Mouse (Mus musculus) ZHBTc4 (cell line): Measurements from ENCODE around the gene Dok3.
A peak's percentile ranks its signal among the peaks of the same experiment; 100 is the strongest.

ENCODE experiments used
- DNase-seq: peaks from one replicate; pipeline ENCODE4 v3.0.0-alpha.2; 2011; ENCODE audit warnings: low read depth, low spot score

The Dok3 gene

DNA sequence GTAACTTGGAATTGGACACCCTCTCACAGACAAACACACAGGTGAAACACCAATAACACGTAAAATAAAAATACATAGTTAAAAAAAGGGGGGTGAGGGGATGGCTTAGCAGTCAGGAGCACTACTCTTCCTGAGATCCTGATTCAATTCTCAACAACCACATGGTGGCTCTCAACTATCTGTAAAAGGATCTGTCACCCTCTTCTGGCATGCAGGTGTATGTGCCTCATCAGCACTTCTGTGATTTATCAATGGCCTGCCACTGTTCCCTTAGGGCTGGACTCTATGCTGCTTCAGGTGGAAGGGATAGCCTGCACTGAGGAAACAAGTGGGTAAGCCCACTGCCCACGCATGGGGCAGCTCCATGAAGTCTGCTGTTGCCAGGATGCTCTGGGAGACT lies 11.8 kb upstream of the Dok3 start:
- DNase-seq: no peak

DNA sequence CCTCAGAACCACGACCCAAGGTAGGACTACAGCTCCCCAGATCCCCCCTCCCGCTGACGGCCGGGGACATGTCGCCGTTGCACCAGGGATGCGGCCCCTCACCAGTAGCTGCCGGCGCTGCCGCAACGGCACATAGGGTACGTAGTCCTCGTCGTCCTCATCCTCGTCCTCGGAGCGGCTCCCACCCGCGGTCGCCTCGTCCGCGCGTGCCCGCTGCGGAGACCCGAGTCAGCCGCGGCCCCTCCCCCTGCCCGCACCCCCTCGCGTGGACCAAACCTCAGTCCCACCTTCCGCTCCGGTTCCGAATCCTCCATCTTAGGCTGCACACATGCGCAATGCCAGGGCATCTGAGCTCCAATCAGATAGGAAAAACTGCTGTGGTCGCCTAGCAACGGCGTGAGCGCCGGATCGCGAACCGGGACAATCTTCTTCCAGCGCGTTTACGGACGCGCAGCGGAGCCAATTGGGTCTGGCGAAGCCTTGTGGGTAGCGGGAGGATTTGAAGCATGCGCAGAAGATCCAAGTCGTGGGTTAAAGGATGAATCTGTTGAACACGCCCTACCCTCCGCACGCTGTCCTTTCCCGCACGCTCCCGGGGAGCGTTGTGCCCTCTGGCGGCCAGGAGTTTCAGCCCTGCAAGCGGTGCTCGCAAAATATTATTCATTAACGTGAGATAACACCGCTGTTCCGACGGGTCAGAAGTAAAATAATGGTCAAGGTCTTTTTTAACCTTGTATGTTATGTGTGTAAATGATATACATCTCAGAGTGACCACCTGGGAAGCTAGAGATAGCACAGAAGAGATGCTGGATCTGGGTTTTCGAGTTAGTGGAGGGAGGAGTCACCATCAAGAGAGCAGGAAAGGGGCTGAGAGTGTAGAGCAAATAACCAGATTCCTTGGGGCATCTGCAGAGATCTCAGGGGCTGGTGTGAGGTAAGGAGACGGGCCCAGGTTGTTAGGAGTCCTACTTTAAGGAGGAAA lies 7.4 kb upstream of the Dok3 start, which contains the start of gene Ddx41:
TSS of gene Ddx41 (minus strand) at position 465 of the 982 bp plus-strand sequence.
- peak; percentile 100 for DNase-seq

DNA sequence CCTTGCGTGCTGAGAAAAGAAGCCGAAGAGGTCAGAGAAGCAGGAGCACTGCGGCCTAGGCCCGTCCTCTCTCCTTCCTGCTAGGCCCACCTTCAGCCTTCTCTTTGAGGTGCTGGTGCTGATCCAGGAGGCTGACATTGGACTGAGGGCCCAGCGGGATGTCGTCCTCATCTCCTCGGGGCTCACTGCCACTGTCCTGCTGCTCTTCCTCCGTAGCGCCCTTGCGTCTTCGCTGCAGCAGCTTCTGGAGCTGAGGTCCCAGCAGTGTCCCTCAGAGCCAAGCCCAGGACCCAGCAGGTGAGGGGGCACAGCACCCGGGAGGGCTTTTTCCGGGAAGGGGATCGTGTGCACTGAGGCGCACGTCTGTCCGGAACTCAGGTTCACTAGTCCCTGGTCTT lies 6.7 kb upstream of the Dok3 start:
- no peak for DNase-seq

DNA sequence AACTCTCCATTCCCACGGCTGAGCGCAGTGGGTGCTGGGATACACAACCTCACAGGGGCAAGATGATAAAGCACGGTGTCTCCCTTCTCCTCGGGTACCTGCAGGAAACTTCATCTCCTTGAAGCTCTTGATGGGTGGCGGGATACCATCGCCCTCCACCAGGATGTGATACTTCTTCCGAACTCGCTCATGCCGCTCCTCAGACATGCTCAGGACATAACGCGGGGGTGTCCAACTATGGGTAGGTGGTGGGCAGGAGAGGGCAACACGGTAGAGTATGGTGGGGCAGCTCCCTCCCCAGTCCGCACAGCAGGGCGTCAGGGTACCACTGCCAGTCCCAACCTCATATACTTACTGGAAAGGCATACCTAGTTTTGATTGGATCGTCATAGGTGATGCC lies 6.1 kb upstream of the Dok3 start:
- DNase-seq: no peak

DNA sequence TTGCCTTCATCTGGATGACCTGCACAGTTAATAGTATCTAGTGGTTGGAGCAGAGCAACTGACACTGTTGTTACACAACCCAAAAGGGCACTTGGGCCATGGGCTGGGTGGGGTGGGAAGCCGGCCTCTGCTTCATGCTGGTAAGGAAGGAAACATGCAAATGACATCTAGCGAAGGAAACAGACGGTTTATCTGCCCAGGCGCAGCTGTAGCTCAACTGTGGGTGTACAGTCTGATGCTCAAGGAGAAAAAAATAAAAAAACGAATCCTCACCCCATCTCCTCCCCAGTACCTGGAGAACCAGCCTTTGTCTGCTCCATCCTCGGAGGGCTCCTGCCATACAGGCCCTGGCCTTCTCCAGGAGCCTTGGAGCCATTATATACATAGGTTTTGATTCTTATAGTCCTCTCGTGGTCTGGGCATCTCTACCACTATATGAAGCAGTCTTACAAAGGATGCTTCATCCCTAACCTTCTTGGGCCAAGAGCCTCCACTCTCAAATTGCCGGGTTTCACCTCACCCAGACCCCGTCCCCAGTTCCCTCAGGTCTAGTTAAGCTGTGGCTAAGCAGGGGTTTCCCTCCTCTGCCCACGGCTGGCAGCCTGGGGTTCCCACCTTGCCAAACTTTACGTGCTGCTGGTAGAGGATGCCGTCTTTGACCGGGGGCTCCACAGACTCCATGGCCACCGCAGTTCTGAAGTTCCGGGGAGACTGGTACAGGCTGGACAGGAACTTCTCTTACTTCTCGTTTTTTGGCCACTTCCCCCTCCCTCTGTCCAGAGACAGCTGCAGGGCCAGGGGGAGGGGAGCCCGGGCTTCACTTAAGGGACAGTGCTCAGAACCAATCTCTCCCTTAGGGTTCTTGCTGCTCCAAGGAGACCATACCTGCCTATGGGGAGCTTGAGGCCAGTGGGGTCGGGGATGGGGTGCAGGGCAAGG lies 993 bp downstream of the Dok3 start:
- DNase-seq: no peak

DNA sequence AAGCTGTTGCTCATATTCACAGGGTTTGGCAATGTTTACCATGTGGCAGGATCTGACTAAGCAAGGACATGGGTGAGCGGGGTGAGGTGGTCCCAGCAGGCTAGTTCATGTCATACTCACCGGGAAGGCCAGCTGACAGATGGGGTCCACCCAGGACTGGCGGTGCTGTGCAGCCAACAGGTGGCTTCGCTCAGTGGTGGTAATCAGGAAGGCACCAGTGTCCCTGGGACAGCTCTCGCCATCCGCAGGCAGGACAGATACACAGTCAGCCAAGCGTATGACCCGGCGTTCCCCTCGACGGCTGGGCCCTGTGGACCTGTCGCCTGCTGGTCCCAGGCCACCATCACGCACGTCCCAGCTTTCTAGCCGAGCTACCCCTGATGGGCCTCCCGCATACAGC lies 1.9 kb downstream of the Dok3 start:
- no peak for DNase-seq

DNA sequence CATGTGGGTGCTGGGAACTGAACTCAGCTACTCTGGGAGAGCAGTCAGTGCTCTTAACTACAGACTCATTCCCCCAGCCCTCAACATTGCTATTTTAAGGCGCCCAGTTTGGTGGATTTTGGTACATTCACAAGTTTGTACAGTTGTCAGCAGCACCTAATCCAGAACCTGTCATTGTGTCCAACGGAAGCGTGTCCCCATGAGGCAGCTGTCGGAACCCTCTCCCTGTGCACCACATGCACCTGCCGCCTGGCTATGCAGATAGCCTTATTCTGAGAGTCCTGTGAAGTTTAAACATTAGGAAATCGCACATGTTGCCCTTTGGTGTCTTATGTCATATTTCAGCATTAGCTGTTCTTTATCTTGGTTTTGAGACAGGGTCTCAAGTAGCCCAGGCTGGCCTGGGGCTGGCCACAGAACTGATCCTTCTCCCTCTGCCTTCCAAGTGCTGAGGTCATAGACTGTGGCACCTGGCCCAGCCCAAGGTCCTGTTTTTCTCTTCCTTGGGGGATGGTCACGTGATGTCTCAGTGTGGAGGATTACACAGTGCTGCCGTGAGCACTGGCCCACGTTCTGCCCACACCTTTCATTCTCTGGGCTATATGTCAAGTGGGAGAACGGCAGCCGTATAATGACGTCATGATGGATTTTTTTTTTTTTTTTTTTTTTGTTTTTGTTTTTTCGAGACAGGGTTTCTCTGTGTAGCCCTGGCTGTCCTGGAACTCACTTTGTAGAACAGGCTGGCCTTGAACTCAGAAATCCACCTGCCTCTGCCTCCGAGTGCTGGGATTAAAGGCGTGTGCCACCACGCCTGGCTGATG lies 3.2 kb downstream of the Dok3 start:
- DNase-seq: no peak

DNA sequence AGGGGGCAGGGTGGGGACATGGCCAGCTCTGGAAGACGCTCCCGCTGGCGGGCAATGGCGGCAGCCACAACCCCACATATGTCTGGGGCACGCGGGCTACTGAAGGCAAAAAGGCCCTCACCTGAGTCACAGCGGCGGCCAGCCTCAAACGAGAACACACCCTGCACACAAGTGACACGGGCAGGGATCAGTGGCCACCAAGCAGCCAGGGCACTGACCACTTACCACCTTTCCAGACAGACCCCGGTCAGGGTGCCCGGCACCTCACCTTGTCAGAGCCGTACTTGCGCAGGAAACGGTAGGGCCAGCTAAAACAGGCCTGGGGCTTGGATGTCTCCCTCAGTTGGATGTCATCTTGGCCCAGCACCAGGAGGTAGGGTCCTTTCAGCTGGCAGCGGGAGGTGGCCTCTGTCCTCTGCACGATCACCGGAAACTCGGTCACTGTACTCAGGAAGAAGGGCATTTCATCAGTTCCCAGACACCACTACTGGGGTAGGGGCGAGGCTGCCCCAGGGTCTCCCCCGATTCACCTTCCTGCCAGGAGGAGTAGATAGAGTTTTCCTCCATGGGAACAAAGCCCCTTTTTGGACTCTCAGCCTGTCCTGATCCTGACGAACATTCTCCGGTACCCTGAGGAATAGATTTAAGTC lies 5.0 kb downstream of the Dok3 start:
- DNase-seq: no peak

DNA sequence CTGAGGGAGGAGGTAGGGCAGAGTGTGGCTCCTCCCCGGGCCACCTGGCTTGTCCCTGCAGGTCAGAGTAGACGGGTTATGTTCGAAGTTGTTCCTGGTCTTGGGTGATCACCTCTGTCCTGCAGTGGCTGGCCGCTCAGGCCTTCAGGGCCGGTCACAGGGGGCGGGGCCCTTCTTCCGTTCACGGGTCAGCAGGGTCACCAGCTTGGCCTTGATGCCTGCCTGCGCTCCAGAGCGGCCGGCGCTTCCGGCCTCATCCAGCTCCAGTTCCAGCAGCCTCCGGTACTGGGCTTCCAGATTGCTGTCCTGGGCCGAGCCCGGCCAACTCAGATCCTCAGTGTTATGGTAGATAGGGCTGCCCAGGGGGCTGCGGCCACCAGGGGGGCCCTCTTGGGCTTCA lies 5.8 kb downstream of the Dok3 start:
- DNase-seq: no peak

DNA sequence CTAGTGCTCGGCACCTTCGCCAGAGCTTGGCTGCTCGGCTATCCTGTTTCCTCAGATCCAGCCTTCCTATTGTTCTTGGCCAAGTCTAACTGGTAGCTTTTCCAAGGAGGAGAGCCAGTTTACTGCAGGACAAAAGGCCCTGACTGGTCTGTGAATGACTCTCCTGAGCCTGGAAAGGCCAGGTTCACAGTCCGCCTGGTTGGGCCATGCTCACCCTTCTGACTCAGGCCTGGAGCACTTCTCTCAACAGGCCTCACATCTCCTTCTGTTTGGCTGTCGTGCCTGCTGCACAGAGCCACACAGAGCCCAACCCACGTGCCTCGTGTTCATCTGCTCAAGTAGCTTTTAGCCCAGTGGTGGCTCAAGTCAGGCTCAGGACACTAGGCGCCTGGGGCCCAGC lies 6.4 kb downstream of the Dok3 start:
- peak; percentile 64 for DNase-seq

DNA sequence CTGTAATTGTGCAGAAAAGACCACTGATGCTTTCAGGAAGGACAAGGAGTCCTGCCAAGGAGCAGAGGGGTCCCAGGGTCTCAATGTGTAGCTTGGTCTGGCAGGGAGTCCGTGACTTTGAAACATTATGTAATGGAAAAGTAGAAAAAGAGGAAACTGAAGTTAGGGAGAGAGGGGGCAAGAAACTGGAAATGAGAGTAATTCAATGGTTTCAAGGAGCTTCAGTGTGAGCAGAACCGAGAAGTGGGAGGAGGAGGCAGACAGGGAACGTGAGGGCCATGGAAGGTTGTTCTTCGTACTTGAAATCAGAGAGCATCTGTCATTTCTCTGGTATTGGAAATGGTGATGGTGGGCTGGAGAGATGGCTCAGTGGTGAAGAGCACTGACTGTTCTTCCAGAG lies 9.5 kb downstream of the Dok3 start:
- DNase-seq: no peak

DNA sequence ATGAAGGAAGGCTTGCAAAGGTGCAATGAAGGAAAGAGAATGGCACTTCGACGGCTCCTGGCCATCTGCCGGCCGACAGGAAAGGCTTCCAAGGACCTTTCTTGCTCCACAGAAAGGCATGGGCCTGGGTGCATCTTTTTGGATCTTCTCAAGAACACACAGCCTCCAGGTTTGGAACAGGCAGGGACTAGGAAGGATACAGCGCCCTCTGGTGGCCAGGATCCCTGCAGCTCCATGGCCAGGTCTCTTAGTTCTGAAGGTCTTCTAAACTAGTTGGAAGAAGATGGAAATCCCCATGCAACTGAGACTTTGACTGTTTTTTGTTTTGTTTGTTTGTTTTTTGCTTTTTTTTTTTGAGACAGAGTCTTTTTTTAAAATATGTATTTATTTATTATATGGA lies 12.1 kb downstream of the Dok3 start:
- peak; percentile 89 for DNase-seq

DNA sequence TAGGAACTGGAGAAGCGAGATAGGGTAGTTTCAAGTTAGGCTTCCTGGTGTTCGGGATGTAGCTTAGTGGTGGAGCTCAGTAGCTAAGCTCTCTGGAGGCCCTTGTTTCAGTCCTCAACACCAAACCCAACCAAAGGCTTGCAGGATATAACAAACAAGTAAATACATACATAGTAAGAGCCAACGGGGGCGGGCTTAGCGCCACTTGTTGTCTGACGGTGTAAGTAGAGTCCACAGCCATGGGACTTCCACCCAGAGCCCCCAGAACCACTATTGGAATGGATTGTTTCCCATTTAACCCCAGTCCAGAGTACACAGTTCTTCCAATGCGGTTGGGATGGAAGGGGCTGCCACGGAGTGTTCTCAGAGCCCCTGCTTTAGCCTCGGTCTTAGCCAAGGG lies 15.3 kb downstream of the Dok3 start:
- no peak for DNase-seq

DNA sequence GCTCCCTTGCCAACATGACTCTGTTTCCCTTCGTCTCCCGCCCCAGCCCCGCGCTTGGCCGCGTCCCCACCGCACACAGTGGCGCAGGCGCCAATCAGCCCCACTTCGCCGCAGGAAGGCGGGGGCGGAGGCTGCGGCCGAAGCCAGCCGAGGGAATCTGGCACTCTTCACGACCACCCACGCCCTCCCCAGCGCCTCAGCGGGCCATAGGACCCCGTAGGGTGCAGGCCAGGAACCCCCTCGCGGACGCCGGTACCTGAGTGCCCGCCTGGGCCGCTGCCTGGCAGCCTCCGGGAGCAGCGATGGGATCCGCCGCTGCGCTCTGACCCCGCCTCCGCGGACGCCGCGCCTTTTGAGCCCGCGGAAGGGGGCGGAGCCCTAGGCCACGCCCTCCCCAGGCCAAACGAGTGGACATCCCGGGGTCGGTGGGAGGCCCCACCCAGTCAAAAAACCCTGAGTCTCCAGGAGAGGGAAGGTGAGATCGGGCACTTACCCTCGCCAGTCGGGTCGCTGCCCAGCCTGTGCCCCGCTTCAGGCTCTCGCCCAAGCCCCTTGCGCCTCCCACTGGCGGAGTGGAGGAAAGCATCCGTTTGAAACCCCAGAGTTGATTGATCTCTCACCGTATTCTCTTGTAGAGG lies 15.9 kb downstream of the Dok3 start, which contains the start of gene Pdlim7:
TSS of gene Pdlim7 (minus strand) at position 566 of the 638 bp plus-strand sequence.
- peak; percentile 92 for DNase-seq

DNA sequence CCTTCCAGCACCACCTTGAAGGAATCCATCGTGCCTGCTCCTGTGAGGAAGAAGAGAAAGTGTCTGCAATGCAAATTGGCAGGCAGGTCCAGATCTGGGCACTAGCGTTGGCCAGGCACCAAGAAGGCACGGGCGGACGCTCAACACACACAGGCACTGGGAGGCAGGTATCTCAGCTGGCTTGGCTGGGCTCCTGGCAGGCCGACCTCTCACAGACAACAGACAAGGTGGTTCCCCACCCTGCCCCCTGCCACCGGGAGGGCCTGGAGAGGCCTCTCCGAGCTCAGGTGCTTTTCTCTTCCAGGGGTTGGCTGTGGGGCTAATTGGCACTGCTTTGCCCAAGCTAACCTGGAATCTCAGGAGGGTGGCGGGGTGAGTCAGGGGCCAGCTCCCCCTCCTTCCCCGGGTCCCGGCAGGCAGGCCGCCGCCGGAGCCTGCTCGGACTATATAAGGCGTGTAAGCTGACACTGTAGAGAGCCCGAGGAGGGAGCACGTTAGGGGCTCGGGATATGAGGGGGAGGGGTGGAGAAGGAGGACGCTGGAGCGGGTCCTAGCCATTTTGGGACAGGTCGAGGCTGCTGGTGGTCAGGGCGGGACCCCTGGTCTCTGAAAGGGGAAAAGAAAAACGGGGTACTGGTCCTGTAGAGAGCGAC lies 16.6 kb downstream of the Dok3 start:
- DNase-seq: peak; percentile 55

DNA sequence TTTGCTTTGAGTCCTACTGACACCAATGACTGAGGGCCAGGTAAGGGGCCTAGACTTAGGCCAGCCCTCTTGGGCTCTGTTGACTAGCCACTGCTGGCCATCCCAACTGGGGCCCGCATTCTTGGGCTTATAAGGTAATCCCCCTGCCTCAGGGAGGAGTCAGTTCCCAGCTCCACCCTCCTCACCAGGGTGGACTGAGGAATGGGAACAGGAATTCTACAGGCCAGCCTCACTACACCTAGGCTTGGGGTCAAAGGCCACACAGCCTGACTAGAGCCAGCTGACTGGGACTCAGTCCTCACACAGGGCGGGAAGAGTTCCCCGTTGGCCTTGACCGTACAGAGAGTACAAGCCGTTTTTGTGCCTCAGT lies 17.6 kb downstream of the Dok3 start:
- no peak for DNase-seq

DNA sequence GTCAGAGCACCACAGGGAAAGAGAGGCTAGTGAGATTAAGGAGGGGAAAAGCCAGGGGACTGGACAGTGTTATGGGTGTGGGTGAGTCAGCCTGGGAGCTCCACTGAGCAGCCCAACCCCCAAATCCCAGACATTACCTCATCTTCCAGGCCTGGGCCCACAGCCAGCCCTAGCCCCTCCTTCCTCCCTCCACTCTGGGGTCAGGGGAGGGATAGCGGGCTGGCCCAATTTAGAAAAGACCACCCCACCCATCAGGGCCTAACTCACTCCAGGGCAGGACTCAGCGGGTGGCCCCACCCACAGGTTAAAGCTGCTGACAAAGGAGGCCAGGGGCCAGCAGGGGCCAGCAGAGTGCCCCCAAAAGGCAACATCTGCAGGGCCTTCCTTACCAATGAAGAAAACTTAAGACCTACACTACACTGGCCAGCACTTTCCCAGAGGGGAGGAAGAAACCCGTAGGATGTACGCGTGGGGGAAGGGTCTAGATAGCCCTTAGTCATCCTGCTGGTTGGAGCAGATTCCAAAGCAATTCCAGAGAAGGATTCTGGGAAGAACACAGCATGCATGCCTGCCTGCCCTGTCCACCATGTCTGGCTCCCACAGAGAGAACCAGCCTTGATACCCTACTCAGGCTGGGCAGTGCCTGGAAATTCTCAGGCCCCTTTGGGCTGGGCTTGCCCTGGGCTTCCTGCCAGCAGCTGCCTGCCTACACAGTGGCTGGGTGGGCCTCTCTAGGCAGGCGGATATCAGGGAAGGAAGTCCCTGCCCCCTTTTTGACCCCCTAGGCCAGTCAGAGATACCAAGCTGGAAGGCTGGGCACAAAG lies 18.2 kb downstream of the Dok3 start:
- DNase-seq: peak; percentile 61

DNA sequence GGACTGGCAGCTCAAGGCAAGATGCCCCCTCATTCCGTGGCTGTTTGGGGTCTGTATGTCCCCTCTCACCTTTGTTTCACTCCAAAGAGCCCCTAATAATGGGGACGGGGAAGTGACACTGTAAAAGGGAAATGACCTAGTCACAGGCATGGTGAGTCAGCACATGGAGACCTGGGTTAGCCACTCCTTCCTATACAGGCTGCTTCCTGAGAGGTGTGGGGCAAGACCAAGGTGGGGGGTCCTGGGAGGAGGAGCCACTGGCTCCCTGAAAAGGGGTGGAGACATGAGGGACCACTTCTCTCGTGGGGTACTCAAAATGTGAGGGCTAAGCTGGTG lies 18.8 kb downstream of the Dok3 start:
- DNase-seq: peak; percentile 47

DNA sequence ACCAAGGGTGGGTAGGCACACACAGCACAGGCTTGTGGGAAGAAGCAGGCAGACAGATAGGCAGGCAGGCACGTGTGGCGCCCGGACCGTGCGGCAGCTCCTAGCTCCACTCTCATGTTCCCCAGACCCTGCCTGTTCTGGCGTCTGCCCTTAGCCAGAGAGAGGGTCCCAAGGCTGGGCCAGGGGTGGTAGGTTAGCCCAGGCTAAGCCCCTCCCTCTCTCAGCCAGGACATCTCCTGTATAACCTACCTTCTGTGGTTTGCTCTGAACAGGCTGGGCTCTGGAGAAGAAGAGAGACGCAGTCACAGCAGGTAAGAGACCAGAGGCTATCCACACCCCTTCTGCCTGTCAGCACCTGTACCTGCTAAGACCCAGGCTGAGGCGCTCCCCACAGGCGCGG lies 20.6 kb downstream of the Dok3 start:
- DNase-seq: no peak
